Mouse (Mus musculus) spleen, adult 12 weeks (tissue): Measurements from ENCODE around the gene Mthfd1.

Experiments used
- DNase-seq: peaks from one replicate; pipeline ENCODE4 v3.0.0; 2022; ENCODE audit warnings: low spot score

The Mthfd1 gene

GRCm38 (mm10) chr12:76303474-76303873 lies 48.4 kb downstream of the Mthfd1 start:
- no peak for DNase-seq

- no peak for DNase-seq
Measured at GRCm38 (mm10) chr12:76304199-76304598, 49.1 kb downstream of the Mthfd1 start.

GRCm38 (mm10) chr12:76305107-76305506 lies 50.0 kb downstream of the Mthfd1 start:
- no peak for DNase-seq

- no peak for DNase-seq
Measured at GRCm38 (mm10) chr12:76306852-76307561, 51.9 kb downstream of the Mthfd1 start.

- DNase-seq, result no peak
Measured at GRCm38 (mm10) chr12:76307964-76308363, 52.9 kb downstream of the Mthfd1 start.

- DNase-seq, result no peak
Measured at GRCm38 (mm10) chr12:76308436-76308835, 53.3 kb downstream of the Mthfd1 start.

GRCm38 (mm10) chr12:76310007-76310406 lies 54.9 kb downstream of the Mthfd1 start:
- no peak for DNase-seq

- DNase-seq, result no peak
Measured at GRCm38 (mm10) chr12:76310633-76311032, 55.5 kb downstream of the Mthfd1 start.

- DNase-seq, result no peak
Measured at GRCm38 (mm10) chr12:76311227-76311626, 56.1 kb downstream of the Mthfd1 start.

- no peak for DNase-seq
Measured at GRCm38 (mm10) chr12:76311951-76312350, 56.9 kb downstream of the Mthfd1 start.

GRCm38 (mm10) chr12:76318282-76319212 lies 63.4 kb downstream of the Mthfd1 start:
- peak; percentile 37 for DNase-seq

- no peak for DNase-seq
Measured at GRCm38 (mm10) chr12:76324679-76325431, 69.8 kb downstream of the Mthfd1 start, which contains the start of gene Akap5. Gene Akap5 (plus strand): TSS chr12:76324891.

GRCm38 (mm10) chr12:76326437-76327220 lies 71.5 kb downstream of the Mthfd1 start:
- DNase-seq, result no peak

GRCm38 (mm10) chr12:76328567-76329354 lies 73.7 kb downstream of the Mthfd1 start:
- no peak for DNase-seq

GRCm38 (mm10) chr12:76333688-76334087 lies 78.6 kb downstream of the Mthfd1 start:
- no peak for DNase-seq

- no peak for DNase-seq
Measured at GRCm38 (mm10) chr12:76335641-76336040, 80.5 kb downstream of the Mthfd1 start.

- DNase-seq, result no peak
Measured at GRCm38 (mm10) chr12:76336111-76336965, 81.2 kb downstream of the Mthfd1 start.

- DNase-seq, result peak; percentile 30
Measured at GRCm38 (mm10) chr12:76341080-76341479, 86.0 kb downstream of the Mthfd1 start.

- no peak for DNase-seq
Measured at GRCm38 (mm10) chr12:76345759-76346455, 90.8 kb downstream of the Mthfd1 start.
